Mouse (Mus musculus): ENCODE results near the gene Slc12a8.
A peak's percentile ranks its signal among the peaks of the same experiment; 100 is the strongest.
"Not testable (repeated sequence)": the region's sequence is repeated elsewhere in the genome, so short reads cannot be mapped to it uniquely, and the experiment has no call there.

The Slc12a8 gene

GRCm38 (mm10) chr16:33516807-33517565 lies at the start of gene Slc12a8:
Gene Slc12a8, plus strand, starts transcription at chr16:33517328.
- no peak for DNase-seq (ENCODE audit: low read depth, low spot score)

GRCm38 (mm10) chr16:33467451-33467850 lies 49.7 kb upstream of the Slc12a8 start:
- DNase-seq (ENCODE audit: low read depth, low spot score): no peak

GRCm38 (mm10) chr16:33469973-33470372 lies 47.2 kb upstream of the Slc12a8 start:
- DNase-seq (ENCODE audit: low read depth, low spot score): no peak

GRCm38 (mm10) chr16:33474381-33474780 lies 42.7 kb upstream of the Slc12a8 start:
- no peak for DNase-seq (ENCODE audit: low read depth, low spot score)

GRCm38 (mm10) chr16:33479926-33480325 lies 37.2 kb upstream of the Slc12a8 start:
- no peak for DNase-seq (ENCODE audit: low read depth, low spot score)

- peak; percentile 13 for DNase-seq (ENCODE audit: low read depth, low spot score)
Measured at GRCm38 (mm10) chr16:33481148-33481547, 36.0 kb upstream of the Slc12a8 start.

- DNase-seq (ENCODE audit: low read depth, low spot score): no peak
Measured at GRCm38 (mm10) chr16:33482309-33482708, 34.8 kb upstream of the Slc12a8 start.

- no peak for DNase-seq (ENCODE audit: low read depth, low spot score)
Measured at GRCm38 (mm10) chr16:33487709-33488108, 29.4 kb upstream of the Slc12a8 start.

GRCm38 (mm10) chr16:33494374-33494773 lies 22.8 kb upstream of the Slc12a8 start:
- DNase-seq (ENCODE audit: low read depth, low spot score): no peak

GRCm38 (mm10) chr16:33508082-33508481 lies 9.0 kb upstream of the Slc12a8 start:
- no peak for DNase-seq (ENCODE audit: low read depth, low spot score)

GRCm38 (mm10) chr16:33509231-33509630 lies 7.9 kb upstream of the Slc12a8 start:
- not testable (repeated sequence) for DNase-seq (ENCODE audit: low read depth, low spot score)

- DNase-seq (ENCODE audit: low read depth, low spot score): not testable (repeated sequence)
Measured at GRCm38 (mm10) chr16:33510856-33511255, 6.3 kb upstream of the Slc12a8 start.

GRCm38 (mm10) chr16:33512555-33512954 lies 4.6 kb upstream of the Slc12a8 start:
- no peak for DNase-seq (ENCODE audit: low read depth, low spot score)

- no peak for DNase-seq (ENCODE audit: low read depth, low spot score)
Measured at GRCm38 (mm10) chr16:33517627-33518026, 499 bp downstream of the Slc12a8 start.

- DNase-seq (ENCODE audit: low read depth, low spot score): no peak
Measured at GRCm38 (mm10) chr16:33518236-33518635, 1.1 kb downstream of the Slc12a8 start.

- DNase-seq (ENCODE audit: low read depth, low spot score): no peak
Measured at GRCm38 (mm10) chr16:33519916-33520568, 2.9 kb downstream of the Slc12a8 start.

GRCm38 (mm10) chr16:33522516-33522915 lies 5.4 kb downstream of the Slc12a8 start:
- DNase-seq (ENCODE audit: low read depth, low spot score): no peak

GRCm38 (mm10) chr16:33523571-33523970 lies 6.4 kb downstream of the Slc12a8 start:
- no peak for DNase-seq (ENCODE audit: low read depth, low spot score)

- DNase-seq (ENCODE audit: low read depth, low spot score): peak; percentile 8
Measured at GRCm38 (mm10) chr16:33529502-33530454, 12.7 kb downstream of the Slc12a8 start.

GRCm38 (mm10) chr16:33531184-33531583 lies 14.1 kb downstream of the Slc12a8 start:
- no peak for DNase-seq (ENCODE audit: low read depth, low spot score)

GRCm38 (mm10) chr16:33536456-33536855 lies 19.3 kb downstream of the Slc12a8 start:
- no peak for DNase-seq (ENCODE audit: low read depth, low spot score)

Measured in forelimb bud, embryonic 11.5 days (tissue).